Mouse (Mus musculus) forebrain, embryonic 11.5 days (tissue): ENCODE results near the gene Hist2h3c1. TPM values are rescaled to one million over a fixed set of nuclear protein-coding genes. Genes with fewer than 3 reads are reported as not detected.

Source experiments
- ATAC-seq: fragments of 200-750 bp; cut with Nextera tagmentation; replicated peaks from 2 replicates; pipeline ENCODE4 v1.8.0; 2017; ENCODE audit warnings: moderate TSS enrichment; ENCODE audit not compliant: low FRiP score
- DNase-seq: peaks from one replicate; pipeline ENCODE4 v3.0.0-alpha.2; 2017; ENCODE audit warnings: low spot score
- H3K27ac ChIP-seq: fragments of 300-500 bp; sonication (generic); 2 replicates; pipeline ENCODE4 v1.5.1; 2014; ENCODE audit warnings: low read depth, low read length
- H3K27me3 ChIP-seq: fragments of 300-500 bp; sonication (generic); 2 replicates; pipeline ENCODE4 v1.6.1; 2014; ENCODE audit warnings: mild to moderate bottlenecking, low read length, mixed read lengths; ENCODE audit not compliant: control insufficient read depth, insufficient read depth
- H3K36me3 ChIP-seq: fragments of 300-500 bp; sonication (generic); 2 replicates; pipeline ENCODE4 v1.6.1; 2014; ENCODE audit warnings: mild to moderate bottlenecking, low read length, moderate library complexity, mixed read lengths; ENCODE audit not compliant: control insufficient read depth, insufficient read depth
- H3K4me1 ChIP-seq: fragments of 300-500 bp; sonication (generic); replicated peaks from 2 replicates; pipeline ENCODE4 v1.6.1; 2014; ENCODE audit warnings: low read length, mixed read lengths; ENCODE audit not compliant: control insufficient read depth, insufficient read depth
- H3K4me2 ChIP-seq: fragments of 300-500 bp; sonication (generic); 2 replicates; pipeline ENCODE4 v1.6.1; 2014; ENCODE audit warnings: low read depth, mild to moderate bottlenecking, low read length, moderate library complexity, mixed read lengths; ENCODE audit not compliant: severe bottlenecking
- H3K4me3 ChIP-seq: fragments of 300-500 bp; sonication (generic); 2 replicates; pipeline ENCODE4 v1.5.1; 2014; ENCODE audit warnings: low read depth, low read length
- H3K9ac ChIP-seq: fragments of 300-500 bp; sonication (generic); 2 replicates; pipeline ENCODE4 v1.6.1; 2014; ENCODE audit warnings: low read length
- H3K9me3 ChIP-seq: fragments of 300-500 bp; sonication (generic); 2 replicates; pipeline ENCODE4 v1.6.1; 2016; ENCODE audit warnings: low read length, mixed read lengths; ENCODE audit not compliant: control insufficient read depth
- WGBS: fragments of 180-500 bp; shearing (Covaris S2); extraction: QIAGEN DNeasy Blood & Tissue Kit; methylation state at CpG from one replicate; pipeline ENCODE4 v1.1.7; 2014; 5-methylcytosine and 5-hydroxymethylcytosine counted together
- polyA plus RNA-seq: library from polyadenylated mRNA; unstranded; fragments of >200 nt; fragmentation: Nextera tagmentation; extraction: Ambion mirVana; gene quantifications from 2 replicates; pipeline ENCODE4 v1.2.1, GENCODE M21; 2014

Hist2h3c1 gene
- polyA plus RNA-seq, 1 experiment from 2014 or later: 2.3 TPM

DNA sequence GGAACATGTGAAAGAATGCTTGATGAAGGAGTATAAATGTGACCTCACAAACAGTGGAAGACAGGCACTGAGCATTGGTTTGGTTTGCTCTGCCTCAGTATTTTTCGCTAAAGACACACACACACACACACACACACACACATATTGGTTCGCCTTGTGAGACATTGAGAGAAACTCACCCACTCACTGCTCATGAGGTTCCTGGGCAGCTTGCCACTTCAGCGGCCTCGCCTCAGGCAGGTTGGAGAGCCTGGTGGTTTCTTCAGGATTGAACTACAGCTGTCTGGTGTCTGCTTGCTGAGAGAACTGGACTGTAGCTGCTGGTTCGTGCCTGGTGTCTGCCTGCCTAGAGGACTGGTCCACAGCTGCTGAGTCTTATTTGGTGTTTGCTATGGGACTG lies 13.7 kb downstream of the Hist2h3c1 start:
- WGBS: 93% methylated on average over 5 of the region's 5 CpGs
- DNase-seq (no peak), ATAC-seq (no peak)
- Histone ChIP-seq H3K9me3 (no peaks in the 10 kb centered on the region), H3K36me3 (no peaks in the 10 kb centered on the region), H3K4me2 (no peak overlapping the region), H3K4me3 (no peak overlapping the region), H3K4me1 (peaks cover 7% of the 10 kb centered on the region; the same call in 1 of the 2 replicates), H3K27ac (no peak overlapping the region), H3K27me3 (no peaks in the 10 kb centered on the region), H3K9ac (no peak overlapping the region)

GRCm38 (mm10) chr3:96261623-96262022 lies 15.1 kb downstream of the Hist2h3c1 start:
- peak overlapping the region; percentile 95 for H3K27ac ChIP-seq
- no peaks in the 10 kb centered on the region for H3K9me3 ChIP-seq
- H3K9ac ChIP-seq: peak overlapping the region; percentile 73
- no peak for ATAC-seq
- H3K4me1 ChIP-seq: peaks cover 7% of the 10 kb centered on the region; the same call in 1 of the 2 replicates
- H3K4me3 ChIP-seq: peak overlapping the region; percentile 58
- no peak for DNase-seq
- no peaks in the 10 kb centered on the region for H3K36me3 ChIP-seq
- peak overlapping the region; percentile 76 for H3K4me2 ChIP-seq
- no peaks in the 10 kb centered on the region for H3K27me3 ChIP-seq
- WGBS: 53% methylated on average over 3 of the region's 3 CpGs

GRCm38 (mm10) chr3:96262216-96262875 lies 15.9 kb downstream of the Hist2h3c1 start:
- Histone ChIP-seq H3K4me2 (peak overlapping the region; percentile 76), H3K27me3 (no peaks in the 10 kb centered on the region), H3K4me3 (peak overlapping the region; percentile 58), H3K9ac (peak overlapping the region; percentile 73), H3K9me3 (no peaks in the 10 kb centered on the region), H3K36me3 (no peaks in the 10 kb centered on the region), H3K4me1 (peaks cover 7% of the 10 kb centered on the region; the same call in 1 of the 2 replicates), H3K27ac (peak overlapping the region; percentile 95)
- ATAC-seq: peak; percentile 85
- DNase-seq: peak; percentile 86
- 1% methylated on average over 19 of the region's 19 CpGs for WGBS

DNA sequence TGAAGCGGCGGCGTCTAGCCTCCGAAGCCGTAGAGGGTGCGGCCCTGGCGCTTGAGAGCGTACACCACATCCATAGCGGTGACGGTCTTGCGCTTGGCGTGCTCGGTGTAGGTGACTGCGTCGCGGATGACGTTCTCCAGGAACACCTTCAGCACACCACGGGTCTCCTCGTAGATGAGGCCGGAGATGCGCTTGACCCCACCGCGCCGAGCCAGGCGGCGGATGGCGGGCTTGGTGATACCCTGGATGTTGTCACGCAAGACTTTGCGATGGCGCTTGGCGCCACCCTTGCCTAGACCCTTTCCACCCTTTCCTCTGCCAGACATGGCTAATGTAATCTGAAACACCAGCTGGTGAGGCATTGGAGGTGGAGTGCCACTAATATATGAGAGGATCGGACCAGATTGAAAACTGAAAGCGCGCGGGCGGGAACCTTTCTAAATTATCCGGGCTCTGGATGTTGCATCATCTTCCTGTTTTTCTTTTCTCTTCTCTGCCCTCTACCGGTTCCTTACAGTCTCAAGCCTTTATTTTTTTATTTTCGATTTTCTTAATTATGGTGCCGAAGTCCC lies 16.6 kb downstream of the Hist2h3c1 start, which contains the start of gene Hist2h4:
Gene Hist2h4, minus strand, starts transcription at position 333 of the 572 bp plus-strand sequence.
- DNase-seq (peak; percentile 96), ATAC-seq (peak; percentile 91)
- Histone ChIP-seq H3K9me3 (no peaks in the 10 kb centered on the region), H3K9ac (peak within 1 kb of the TSS; percentile 73), H3K4me2 (peak within 1 kb of the TSS; percentile 76), H3K4me1 (peaks cover 9% of the 10 kb centered on the region; the same call in 1 of the 2 replicates), H3K4me3 (peak within 1 kb of the TSS; percentile 58), H3K36me3 (no peaks in the 10 kb centered on the region), H3K27me3 (no peaks in the 10 kb centered on the region), H3K27ac (peak within 1 kb of the TSS; percentile 95)
- WGBS: under 1% methylated on average over 40 of the region's 40 CpGs

- ATAC-seq (peak; percentile 10), DNase-seq (peak; percentile 67)
- no peaks in the 10 kb centered on the region for H3K9me3 ChIP-seq
- H3K9ac ChIP-seq: peak overlapping the region; percentile 73
- no peaks in the 10 kb centered on the region for H3K27me3 ChIP-seq
- WGBS: 7% methylated on average over 27 of the region's 27 CpGs
- H3K36me3 ChIP-seq: no peaks in the 10 kb centered on the region
- H3K4me3 ChIP-seq: peak overlapping the region; percentile 58
- H3K27ac ChIP-seq: peak overlapping the region; percentile 95
- peak overlapping the region; percentile 76 for H3K4me2 ChIP-seq
- peaks cover 12% of the 10 kb centered on the region; the same call in 1 of the 2 replicates for H3K4me1 ChIP-seq
Measured at GRCm38 (mm10) chr3:96263558-96264403, 17.3 kb downstream of the Hist2h3c1 start.

DNA sequence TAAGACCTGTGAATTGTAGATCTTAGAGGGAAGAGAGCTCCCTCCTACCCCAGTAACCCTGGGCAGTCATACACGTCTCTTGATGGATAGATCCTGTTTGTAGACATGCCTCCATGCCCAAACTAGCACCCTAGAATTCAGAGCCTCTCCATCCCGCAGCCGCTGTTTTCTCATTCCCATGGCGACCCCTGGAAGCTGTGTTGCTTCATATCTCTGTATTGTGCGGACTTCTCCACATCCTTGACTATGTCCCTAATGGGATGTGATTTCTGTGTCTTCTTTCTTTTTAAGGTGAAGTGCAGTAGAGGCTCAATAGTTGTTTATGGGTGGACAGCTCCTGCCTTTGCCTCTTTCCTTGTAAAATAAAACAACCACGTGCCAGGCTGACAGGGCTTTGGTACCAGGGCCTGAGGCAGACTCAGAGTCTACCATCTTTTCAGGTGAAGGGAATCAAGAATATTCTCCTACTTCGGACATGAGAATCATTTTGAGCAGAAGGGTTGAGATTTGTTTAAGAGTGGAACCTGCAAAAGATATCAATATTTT lies 18.0 kb downstream of the Hist2h3c1 start:
- no peak for DNase-seq
- H3K36me3 ChIP-seq: no peaks in the 10 kb centered on the region
- no peak for ATAC-seq
- H3K4me1 ChIP-seq: peaks cover 12% of the 10 kb centered on the region; the same call in 1 of the 2 replicates
- no peaks in the 10 kb centered on the region for H3K27me3 ChIP-seq
- peak overlapping the region; percentile 58 for H3K4me3 ChIP-seq
- WGBS: 78% methylated on average over 7 of the region's 7 CpGs
- peak overlapping the region; percentile 95 for H3K27ac ChIP-seq
- peak overlapping the region; percentile 76 for H3K4me2 ChIP-seq
- H3K9me3 ChIP-seq: no peaks in the 10 kb centered on the region
- H3K9ac ChIP-seq: peak overlapping the region; percentile 73

DNA sequence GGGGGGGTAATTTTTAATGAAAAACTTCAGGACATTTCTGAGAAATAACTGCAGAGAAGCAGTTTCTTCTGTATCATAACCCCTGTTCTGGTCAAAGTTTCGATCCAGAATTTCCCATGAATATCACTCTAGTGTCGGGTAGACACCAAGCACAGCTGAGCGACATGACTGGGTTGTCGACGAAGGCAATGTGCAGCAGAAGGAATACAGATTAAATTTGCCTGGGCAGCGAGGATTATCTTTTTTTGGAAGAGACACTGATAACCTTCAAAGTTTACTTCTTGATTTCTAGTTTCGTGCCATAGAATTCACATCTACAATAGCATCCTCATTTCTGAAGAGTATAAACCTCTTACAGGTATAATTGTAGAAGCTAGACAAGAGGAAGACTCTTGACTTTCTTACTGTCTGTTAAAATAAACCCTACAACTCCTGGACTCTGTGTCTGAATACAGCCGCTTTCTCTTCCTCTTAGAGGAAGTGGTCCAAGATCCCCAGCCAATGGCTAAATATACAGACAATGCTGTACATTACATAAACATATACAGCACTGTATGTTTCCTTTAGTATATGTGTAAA lies 19.7 kb downstream of the Hist2h3c1 start:
- DNase-seq: no peak
- Histone ChIP-seq H3K27me3 (no peaks in the 10 kb centered on the region), H3K9me3 (no peaks in the 10 kb centered on the region), H3K4me2 (no peak overlapping the region), H3K4me1 (peaks cover 12% of the 10 kb centered on the region; the same call in 1 of the 2 replicates), H3K4me3 (no peak overlapping the region), H3K9ac (peak overlapping the region; percentile 4; the same call in 1 of the 2 replicates), H3K27ac (0 out of 2 replicates have a peak overlapping the region, but pooled peaks have one; percentile 7), H3K36me3 (no peaks in the 10 kb centered on the region)
- ATAC-seq: no peak
- 91% methylated on average over 8 of the region's 8 CpGs for WGBS

DNA sequence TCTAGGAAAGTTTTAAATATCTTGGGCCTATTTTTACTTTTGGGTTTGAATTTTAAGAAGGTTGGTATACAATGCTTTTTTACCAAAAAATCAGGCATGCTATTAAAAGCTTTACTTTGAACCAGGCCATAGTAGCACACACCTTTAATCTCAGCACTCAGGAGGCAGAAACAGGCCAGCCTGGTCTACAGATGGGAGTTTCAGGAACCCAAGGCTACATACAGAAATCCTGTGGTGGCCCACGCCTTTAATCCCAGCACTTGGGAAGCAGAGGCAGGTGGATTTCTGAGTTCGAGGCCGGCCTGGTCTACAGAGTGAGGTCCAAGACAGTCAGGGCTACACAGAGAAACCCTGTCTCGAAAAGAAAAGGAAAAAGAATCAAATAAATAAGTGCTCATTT lies 21.1 kb downstream of the Hist2h3c1 start:
- ATAC-seq: no peak
- H3K9ac ChIP-seq: peak overlapping the region; percentile 46

More for the DNA sequence above, 21.1 kb downstream of the Hist2h3c1 start:
- Histone ChIP-seq H3K27me3 (no peaks in the 10 kb centered on the region), H3K4me2 (no peak overlapping the region), H3K36me3 (no peaks in the 10 kb centered on the region), H3K9me3 (no peaks in the 10 kb centered on the region), H3K4me3 (no peak overlapping the region), H3K27ac (peak overlapping the region; percentile 91), H3K4me1 (peaks cover 12% of the 10 kb centered on the region; the same call in 1 of the 2 replicates)
- WGBS: 78% methylated on average over 4 of the region's 4 CpGs
- DNase-seq: no peak
